Mouse (Mus musculus) small intestine, adult 2 months (tissue): ENCODE measurements around the gene Smg9. TPM values are rescaled to one million over a fixed set of nuclear protein-coding genes. Genes with fewer than 3 reads are reported as not detected.

ENCODE experiments used
- H3K27ac ChIP-seq: fragments of 200-500 bp; 2 replicates; pipeline ENCODE4 v1.5.1; 2012; ENCODE audit warnings: low read depth, low read length, control low read depth, inconsistent platforms; ENCODE audit not compliant: insufficient read depth
- H3K27me3 ChIP-seq: fragments of 200-500 bp; 2 replicates; pipeline ENCODE4 v1.6.1; 2012; ENCODE audit warnings: mild to moderate bottlenecking, moderate library complexity, low read length, inconsistent platforms; ENCODE audit not compliant: control insufficient read depth, insufficient read depth
- H3K36me3 ChIP-seq: fragments of 200-500 bp; 2 replicates; pipeline ENCODE4 v1.6.1; 2012; ENCODE audit warnings: mild to moderate bottlenecking, low read length, control low read depth, inconsistent platforms; ENCODE audit not compliant: control insufficient read depth, insufficient read depth
- H3K4me1 ChIP-seq: fragments of 200-500 bp; 2 replicates; pipeline ENCODE4 v1.6.1; 2012; ENCODE audit warnings: low read length, inconsistent platforms, mixed read lengths; ENCODE audit not compliant: control insufficient read depth, insufficient read depth, insufficient read length
- H3K4me3 ChIP-seq: fragments of 200-500 bp; 2 replicates; pipeline ENCODE4 v1.5.1; 2012; ENCODE audit warnings: low read depth, mild to moderate bottlenecking, control low read depth, inconsistent platforms, low read length, moderate library complexity
- CTCF ChIP-seq: fragments of 200-500 bp; IDR thresholded peaks from 2 replicates; pipeline ENCODE4 v1.5.1; 2012; ENCODE audit warnings: low read depth, mild to moderate bottlenecking, control low read depth, inconsistent platforms, low read length, moderate library complexity, mixed read lengths; ENCODE audit not compliant: insufficient replicate concordance, insufficient read length; ENCODE audit errors: extremely low read depth
- POLR2A ChIP-seq: fragments of 200-500 bp; IDR thresholded peaks from 2 replicates; pipeline ENCODE4 v1.6.1; 2012; ENCODE audit warnings: low read depth, mild to moderate bottlenecking, control low read depth, inconsistent platforms, low read length, moderate library complexity
- WGBS: fragments of 180-500 bp; shearing (Covaris S2); methylation state at CpG from one replicate; pipeline ENCODE4 v1.1.7; 2018; 5-methylcytosine and 5-hydroxymethylcytosine counted together
- polyA plus RNA-seq: library from polyadenylated mRNA; depleted of rRNA; stranded (reverse); fragments of >200 nt; gene quantifications from 2 replicates; pipeline ENCODE4 v1.2.3, GENCODE M21; 2012

Smg9 gene
- polyA plus RNA-seq, 1 experiment, result 54.2 TPM

DNA sequence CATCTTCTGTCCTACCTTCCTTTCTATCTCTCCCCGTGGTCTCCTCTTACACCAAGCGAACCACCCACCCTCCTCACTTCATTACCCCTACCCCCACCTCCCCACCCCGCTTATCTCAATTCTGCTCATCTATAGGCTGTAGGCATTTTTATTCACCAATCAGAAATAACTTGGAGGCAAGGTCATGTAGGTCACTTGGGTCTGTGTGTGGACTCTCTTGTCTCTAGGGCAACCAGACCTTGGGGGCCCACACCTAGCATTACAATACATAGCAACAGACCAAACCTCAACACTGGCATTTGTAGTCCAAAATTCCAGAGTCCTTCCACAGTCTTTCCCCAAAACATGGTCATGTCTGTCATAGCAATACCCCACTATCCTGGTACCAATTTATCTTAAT is 11.4 kb downstream of the Smg9 start:
- Histone ChIP-seq H3K4me3 (no peak overlapping the region), H3K36me3 (peaks cover 10% of the 10 kb centered on the region), H3K27ac (no peak overlapping the region), H3K4me1 (peaks cover 2% of the 10 kb centered on the region), H3K27me3 (no peaks in the 10 kb centered on the region)
- 45% methylated on average over 3 of the region's 3 CpGs for WGBS
- TF ChIP-seq POLR2A, result no peak
- no peak for TF ChIP-seq CTCF

DNA sequence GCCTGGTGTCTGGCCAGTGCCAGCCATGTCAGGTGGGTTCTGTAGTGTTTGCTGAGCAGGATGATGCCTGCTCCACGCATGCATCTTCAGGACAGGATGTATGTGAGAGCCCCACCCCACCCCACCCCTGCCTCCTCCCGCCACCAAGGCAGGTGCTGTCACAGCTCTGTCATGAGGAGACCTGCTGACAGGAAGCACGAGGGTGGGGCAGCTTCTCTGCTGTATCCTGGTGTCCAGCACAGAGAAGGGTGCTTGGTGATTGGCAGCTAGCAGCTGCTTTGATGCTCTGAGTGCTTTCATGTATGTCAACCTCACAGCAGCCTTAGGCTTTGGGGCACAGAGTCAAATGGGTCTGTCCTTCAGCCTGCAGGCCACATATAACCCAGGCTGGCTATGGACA is 14.2 kb downstream of the Smg9 start:
- Histone ChIP-seq H3K27me3 (no peaks in the 10 kb centered on the region), H3K36me3 (peaks cover 4% of the 10 kb centered on the region; the same call in 1 of the 2 replicates), H3K4me3 (no peak overlapping the region), H3K4me1 (no peaks in the 10 kb centered on the region; the same call in 1 of the 2 replicates), H3K27ac (no peak overlapping the region)
- 65% methylated on average over 3 of the region's 3 CpGs for WGBS
- no peak for TF ChIP-seq CTCF
- no peak for TF ChIP-seq POLR2A

DNA sequence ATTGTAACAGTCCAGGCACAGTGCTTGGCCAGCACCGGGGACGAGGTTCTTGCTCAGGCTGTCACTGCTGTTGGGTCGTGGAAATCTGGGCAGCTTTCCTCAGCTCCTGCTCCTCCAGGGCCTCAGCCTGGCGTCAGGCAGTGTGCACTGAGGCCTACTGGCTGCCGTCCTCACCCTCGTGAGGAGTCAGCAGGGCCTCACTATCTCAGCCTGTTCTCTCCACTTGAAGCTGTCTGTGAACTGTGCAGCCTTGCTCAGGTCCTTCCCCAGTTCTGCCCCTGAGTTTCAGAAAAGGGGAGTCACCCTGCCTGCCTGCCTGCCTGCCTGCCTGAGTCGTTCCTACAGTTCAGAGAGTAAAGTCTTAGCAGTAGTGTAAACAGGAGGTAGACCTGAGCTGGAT is 15.8 kb downstream of the Smg9 start:
- Histone ChIP-seq H3K4me1 (no peaks in the 10 kb centered on the region; the same call in 1 of the 2 replicates), H3K4me3 (no peak overlapping the region), H3K27me3 (no peaks in the 10 kb centered on the region), H3K36me3 (peaks cover 2% of the 10 kb centered on the region; the same call in 1 of the 2 replicates), H3K27ac (no peak overlapping the region)
- 82% methylated on average over 7 of the region's 7 CpGs for WGBS
- no peak for TF ChIP-seq POLR2A
- TF ChIP-seq CTCF, result no peak

DNA sequence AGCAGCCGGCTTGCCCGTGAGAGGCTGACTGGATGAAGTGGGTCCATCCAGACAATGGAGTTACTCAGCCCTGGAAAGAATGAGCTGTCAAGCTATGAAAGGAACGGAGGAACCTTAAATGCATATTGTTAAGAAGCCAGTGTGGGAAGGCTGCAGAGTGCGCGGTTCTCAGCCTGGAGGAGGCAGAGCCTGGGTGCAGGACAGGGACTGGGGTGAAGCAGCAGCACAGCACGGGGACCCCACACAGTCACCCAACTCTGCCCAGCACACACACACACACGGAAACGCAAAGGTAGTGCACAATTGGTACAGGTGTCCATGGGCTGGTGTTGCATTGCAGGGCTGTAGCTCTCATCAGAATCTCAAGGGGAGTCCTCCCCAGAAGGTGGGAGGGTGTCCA is 20.2 kb downstream of the Smg9 start:
- H3K4me3 ChIP-seq, result no peak overlapping the region
- 93% methylated on average over 8 of the region's 8 CpGs for WGBS
- no peaks in the 10 kb centered on the region for H3K27me3 ChIP-seq
- TF ChIP-seq POLR2A (no peak), CTCF (no peak)
- peaks cover 20% of the 10 kb centered on the region; the same call in 1 of the 2 replicates for H3K36me3 ChIP-seq
- no peak overlapping the region for H3K27ac ChIP-seq
- peaks cover 8% of the 10 kb centered on the region; the same call in 1 of the 2 replicates for H3K4me1 ChIP-seq

DNA sequence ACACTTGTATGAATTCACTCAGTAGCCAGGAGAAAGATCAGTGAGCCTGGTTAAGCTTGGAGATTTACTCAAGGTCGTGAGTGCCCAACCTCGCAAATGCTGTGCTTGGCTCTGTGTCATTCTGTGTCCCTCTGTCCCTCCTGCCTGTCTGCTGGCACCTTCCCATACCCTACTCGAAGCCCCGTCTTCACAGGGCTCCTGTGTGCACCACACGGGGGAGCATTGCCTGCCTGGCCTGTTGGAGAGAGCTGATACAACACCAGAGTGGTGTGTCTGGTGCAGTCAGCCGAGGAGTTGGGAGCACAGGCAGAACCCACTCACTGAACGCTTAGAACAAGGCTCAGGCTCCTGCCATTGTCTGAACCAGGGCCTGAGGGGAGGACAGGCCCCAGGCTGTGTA is 22.2 kb downstream of the Smg9 start:
- no peak overlapping the region for H3K4me3 ChIP-seq
- TF ChIP-seq POLR2A (no peak), CTCF (no peak)
- H3K4me1 ChIP-seq, result peaks cover 8% of the 10 kb centered on the region; the same call in 1 of the 2 replicates
- H3K27me3 ChIP-seq, result no peaks in the 10 kb centered on the region
- H3K36me3 ChIP-seq, result peaks cover 18% of the 10 kb centered on the region; the same call in 1 of the 2 replicates
- no peak overlapping the region for H3K27ac ChIP-seq
- WGBS, result 84% methylated on average over 7 of the region's 7 CpGs

DNA sequence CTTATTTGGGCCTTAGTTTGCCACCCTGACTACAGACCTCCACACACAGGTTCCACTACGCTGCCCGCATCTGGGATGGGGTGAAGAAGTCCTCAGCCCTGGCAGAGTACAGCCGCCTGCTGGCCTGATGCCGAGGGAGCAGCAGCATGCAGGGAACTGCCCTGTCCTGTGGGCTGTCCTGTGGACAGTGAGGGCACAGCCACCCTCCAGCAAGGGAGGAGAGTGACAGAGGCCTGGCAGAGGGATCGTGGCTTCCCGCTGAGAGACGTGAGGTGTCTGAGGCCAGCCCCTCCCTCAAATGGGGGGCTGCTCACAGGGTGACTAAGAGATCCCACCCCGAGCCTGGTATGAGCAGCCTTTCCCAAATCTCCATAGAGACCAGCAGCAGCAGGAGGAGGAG is 22.8 kb downstream of the Smg9 start:
- Histone ChIP-seq H3K27ac (no peak overlapping the region), H3K4me3 (no peak overlapping the region), H3K27me3 (no peaks in the 10 kb centered on the region), H3K36me3 (peaks cover 18% of the 10 kb centered on the region; the same call in 1 of the 2 replicates), H3K4me1 (peaks cover 8% of the 10 kb centered on the region; the same call in 1 of the 2 replicates)
- TF ChIP-seq POLR2A, result no peak
- no peak for TF ChIP-seq CTCF
- 93% methylated on average over 8 of the region's 8 CpGs for WGBS

DNA sequence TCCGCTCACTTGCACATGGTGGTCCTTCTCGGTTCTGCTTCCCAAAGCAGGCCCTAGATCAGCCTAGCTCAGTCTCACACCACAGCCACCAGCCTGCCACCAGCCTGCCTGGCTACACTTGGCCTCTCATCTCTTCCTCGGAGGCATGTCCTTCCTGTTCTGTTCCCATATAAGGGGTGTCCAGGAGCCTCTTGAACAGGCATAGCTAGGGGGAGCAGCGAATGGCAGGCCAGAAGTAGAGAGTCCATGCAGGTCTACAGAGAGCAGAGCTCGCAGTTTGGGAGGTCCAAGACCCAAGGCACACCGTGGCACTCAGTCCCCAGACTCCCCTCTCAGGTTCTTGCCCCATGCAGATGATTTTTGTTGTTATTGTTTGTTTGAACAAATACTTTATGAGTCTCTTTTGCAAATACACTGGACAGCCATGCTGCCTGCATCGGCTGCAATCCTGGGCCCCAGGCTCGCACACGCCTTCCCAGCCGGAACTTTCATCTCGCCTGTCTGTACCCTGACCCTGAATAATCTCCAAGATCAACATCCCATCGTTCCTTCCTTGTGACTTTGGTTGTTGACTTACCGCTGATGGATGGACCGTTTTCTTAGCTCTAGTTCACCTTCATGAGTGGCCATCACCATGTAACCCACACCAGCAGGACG is 23.8 kb downstream of the Smg9 start:
- no peak overlapping the region for H3K4me3 ChIP-seq
- no peaks in the 10 kb centered on the region for H3K27me3 ChIP-seq
- H3K27ac ChIP-seq, result no peak overlapping the region
- no peak for TF ChIP-seq POLR2A
- no peak for TF ChIP-seq CTCF
- WGBS, result 50% methylated on average over 15 of the region's 15 CpGs
- peaks cover 8% of the 10 kb centered on the region; the same call in 1 of the 2 replicates for H3K4me1 ChIP-seq
- H3K36me3 ChIP-seq, result peaks cover 18% of the 10 kb centered on the region; the same call in 1 of the 2 replicates
